Mouse (Mus musculus) lung, adult 2 months (tissue): ENCODE data around the gene Myh9.

Experiments used
- CTCF ChIP-seq: fragments of 200-500 bp; IDR thresholded peaks from 2 replicates; pipeline ENCODE4 v1.5.1; 2011; ENCODE audit warnings: mild to moderate bottlenecking, low read length, control low read depth; ENCODE audit not compliant: insufficient read depth
- POLR2A ChIP-seq: fragments of 200-500 bp; IDR thresholded peaks from 2 replicates; pipeline ENCODE4 v1.6.1; 2011; ENCODE audit warnings: low read depth, mild to moderate bottlenecking, control low read depth, low read length, borderline replicate concordance; ENCODE audit errors: extremely low read depth

- TF ChIP-seq POLR2A (no peak), CTCF (no peak)
Observed at GRCm38 (mm10) chr15:77752443-77752842, 89.5 kb downstream of the Myh9 start.
